8 mouse cellular contexts compared by ENCODE assay signal in genomic region chr10:127288328-127288799, GRCm38 (mm10). TPM values are rescaled to one million over a fixed set of nuclear protein-coding genes. Genes with fewer than 3 reads are reported as not detected.
DNase-seq lines count a peak whose midpoint lies in the region; ATAC-seq and TF ChIP-seq lines count a peak whose summit lies in the region.

No protein-coding gene starts in this region.

- intact Hi-C loops in left cerebral cortex, postnatal 25 days (cut with DNase I) = loop anchor here (1.0 kb wide), 1 partner anchor 22 kb away; the partner anchor contains the start of gene Dctn2

- H3K27ac ChIP-seq in forebrain, embryonic 11.5 days (ENCODE audit: low read depth, low read length) = peak overlapping the region; percentile 96
- H3K27ac ChIP-seq in intestine, embryonic 14.5 days (ENCODE audit: low read depth) = peak overlapping the region; percentile 97
- H3K27ac ChIP-seq in lung, postnatal 0 days (ENCODE audit: low read length) = peak overlapping the region; percentile 97
- peak overlapping the region; percentile 98 for H3K27ac ChIP-seq in stomach, embryonic 14.5 days (ENCODE audit: low read length)

- TF ChIP-seq EP300 in lung, postnatal 0 days (IDR thresholded peaks at IDR 0.05) = no peak

- H3K27me3 ChIP-seq in forebrain, embryonic 11.5 days (ENCODE audit: control insufficient read depth, insufficient read depth, low read length) = no peaks in the 10 kb centered on the region
- no peaks in the 10 kb centered on the region for H3K27me3 ChIP-seq in intestine, embryonic 14.5 days (replicated peaks; ENCODE audit: control insufficient read depth, insufficient read depth, low read length)
- no peaks in the 10 kb centered on the region for H3K27me3 ChIP-seq in lung, postnatal 0 days (replicated peaks; ENCODE audit: insufficient read depth, low read length)
- H3K27me3 ChIP-seq in stomach, embryonic 14.5 days (ENCODE audit: control insufficient read depth, insufficient read depth, low read length) = no peaks in the 10 kb centered on the region

- H3K9me3 ChIP-seq in forebrain, embryonic 11.5 days (ENCODE audit: control insufficient read depth, low read length) = no peaks in the 10 kb centered on the region
- no peaks in the 10 kb centered on the region for H3K9me3 ChIP-seq in intestine, embryonic 14.5 days (ENCODE audit: control insufficient read depth, low read length)
- H3K9me3 ChIP-seq in lung, postnatal 0 days (ENCODE audit: low read length) = no peaks in the 10 kb centered on the region
- H3K9me3 ChIP-seq in stomach, embryonic 14.5 days (ENCODE audit: control insufficient read depth, low read depth, low read length) = no peaks in the 10 kb centered on the region

- H3K4me2 ChIP-seq in forebrain, embryonic 11.5 days (ENCODE audit: low read depth, low read length, severe bottlenecking) = peak overlapping the region; percentile 90
- H3K4me2 ChIP-seq in intestine, embryonic 14.5 days (ENCODE audit: low read length) = peak overlapping the region; percentile 91
- H3K4me2 ChIP-seq in lung, postnatal 0 days (replicated peaks; ENCODE audit: low read depth, low read length) = peak overlapping the region; percentile 65
- peak overlapping the region; percentile 96 for H3K4me2 ChIP-seq in stomach, embryonic 14.5 days (replicated peaks; ENCODE audit: low read depth, low read length)

- peak overlapping the region; percentile 65 for H3K9ac ChIP-seq in forebrain, embryonic 11.5 days (ENCODE audit: low read length)
- H3K9ac ChIP-seq in intestine, embryonic 14.5 days (ENCODE audit: low read length) = peak overlapping the region; percentile 77
- peak overlapping the region; percentile 68 for H3K9ac ChIP-seq in lung, postnatal 0 days (replicated peaks; ENCODE audit: low read depth)
- peak overlapping the region; percentile 54 for H3K9ac ChIP-seq in stomach, embryonic 14.5 days (replicated peaks; ENCODE audit: low read depth, low read length)

- WGBS in forebrain, embryonic 11.5 days = 1% methylated on average over 23 of the region's 28 CpGs
- 1% methylated on average over 15 of the region's 28 CpGs for WGBS in intestine, embryonic 14.5 days
- 0% methylated on average over 15 of the region's 28 CpGs for WGBS in lung, postnatal 0 days
- 2% methylated on average over 28 of the region's 28 CpGs for WGBS in stomach, embryonic 14.5 days

- peak; percentile 40 to 49 for DNase-seq in left cerebral cortex, postnatal 25 days (ENCODE audit: low spot score in 2 of 2)
- no peak for DNase-seq in left cerebral cortex, adult 18-20 months (ENCODE audit: low spot score in 2 of 2)
- peak; percentile 66 for DNase-seq in ZHBTc4 (ENCODE audit: low read depth, low spot score)
- DNase-seq in forebrain, embryonic 11.5 days (ENCODE audit: low spot score) = no peak
- no peak for DNase-seq in intestine, embryonic 14.5 days (ENCODE audit: low spot score)
- peak; percentile 85 for DNase-seq in lung, postnatal 0 days (ENCODE audit: low spot score)

- TF ChIP-seq CTCF in lung, postnatal 0 days (IDR thresholded peaks at IDR 0.05) = no peak

- H3K36me3 ChIP-seq in forebrain, embryonic 11.5 days (ENCODE audit: control insufficient read depth, insufficient read depth, low read length) = peaks cover 8% of the 10 kb centered on the region; the same call in 1 of the 2 replicates
- H3K36me3 ChIP-seq in intestine, embryonic 14.5 days (ENCODE audit: control insufficient read depth, insufficient read depth, low read length) = peaks cover 41% of the 10 kb centered on the region
- peaks cover 24% of the 10 kb centered on the region for H3K36me3 ChIP-seq in lung, postnatal 0 days (ENCODE audit: insufficient read depth, low read length)
- H3K36me3 ChIP-seq in stomach, embryonic 14.5 days (ENCODE audit: control insufficient read depth, insufficient read depth, low read length) = peaks cover 44% of the 10 kb centered on the region

- H3K4me1 ChIP-seq in forebrain, embryonic 11.5 days (replicated peaks; ENCODE audit: control insufficient read depth, insufficient read depth, low read length) = peaks cover 21% of the 10 kb centered on the region
- H3K4me1 ChIP-seq in intestine, embryonic 14.5 days (replicated peaks; ENCODE audit: control insufficient read depth, insufficient read depth, low read length) = peaks cover 41% of the 10 kb centered on the region
- H3K4me1 ChIP-seq in lung, postnatal 0 days (ENCODE audit: insufficient read depth, low read depth, low read length) = peaks cover 24% of the 10 kb centered on the region
- H3K4me1 ChIP-seq in stomach, embryonic 14.5 days (ENCODE audit: control insufficient read depth, insufficient read depth, low read length) = peaks cover 49% of the 10 kb centered on the region

- H3K4me3 ChIP-seq in forebrain, embryonic 11.5 days (ENCODE audit: low read depth, low read length) = peak overlapping the region; percentile 49
- peak overlapping the region; percentile 78 for H3K4me3 ChIP-seq in intestine, embryonic 14.5 days (ENCODE audit: low read depth, low read length)
- H3K4me3 ChIP-seq in lung, postnatal 0 days (ENCODE audit: low read depth, low read length) = peak overlapping the region; percentile 74
- H3K4me3 ChIP-seq in stomach, embryonic 14.5 days (ENCODE audit: low read depth, low read length) = peak overlapping the region; percentile 64

- ATAC-seq in forebrain, embryonic 11.5 days (replicated peaks; ENCODE audit: low FRiP score) = peak; percentile 1
- peak; percentile 10 for ATAC-seq in intestine, embryonic 14.5 days (replicated peaks; ENCODE audit: low FRiP score, low TSS enrichment, low read depth)
- ATAC-seq in lung, postnatal 0 days = peak; percentile 7
- peak; percentile 19; the same call in 1 of the 2 replicates for ATAC-seq in stomach, embryonic 14.5 days (ENCODE audit: insufficient number of reproducible peaks, insufficient read depth, low FRiP score, low read depth)
- no peak for ATAC-seq in inflammation-experienced regulatory T-cells, adult 6 months

RNA-seq across cellular contexts. Expression of gene Mbd6, which starts 0.5 kb away (rescaled TPM):
- total RNA-seq in left cerebral cortex, postnatal 25 days (2021) = 10 to 100 TPM; 32.2 to 38.9 TPM
- total RNA-seq in left cerebral cortex, adult 18-20 months (2021) = 10 to 100 TPM; 43.5 to 46.3 TPM
- polyA plus RNA-seq in forebrain, embryonic 11.5 days (2014; fragmentation: Nextera tagmentation; extraction: Ambion mirVana) = 22.6 and 24.0 TPM in 2 replicates
- polyA plus RNA-seq in intestine, embryonic 14.5 days (2014; fragmentation: Nextera tagmentation; extraction: Ambion mirVana) = 19.2 and 20.6 TPM in 2 replicates
- 13.5 and 14.2 TPM in 2 replicates for polyA plus RNA-seq in lung, postnatal 0 days (2015; fragmentation: Nextera tagmentation; extraction: Ambion mirVana)
- polyA plus RNA-seq in stomach, embryonic 14.5 days (2014; fragmentation: Nextera tagmentation; extraction: Ambion mirVana) = 22.2 and 23.2 TPM in 2 replicates
- 10 to 100 TPM in 1 of 3 experiments, 1 to 10 TPM in 2; 4.0 to 11.8 (median 6.4) TPM for polyA plus RNA-seq in inflammation-experienced regulatory T-cells, adult 6 months (2017; shearing (Covaris generic))

RNA-seq across cellular contexts. Expression of gene Dctn2, which starts 22.2 kb away (rescaled TPM):
- total RNA-seq in left cerebral cortex, postnatal 25 days (2021) = 100 to 1,000 TPM; 262 to 278 TPM
- total RNA-seq in left cerebral cortex, adult 18-20 months (2021) = 100 to 1,000 TPM; 260 TPM
- polyA plus RNA-seq in forebrain, embryonic 11.5 days (2014; fragmentation: Nextera tagmentation; extraction: Ambion mirVana) = 202 and 207 TPM in 2 replicates
- polyA plus RNA-seq in intestine, embryonic 14.5 days (2014; fragmentation: Nextera tagmentation; extraction: Ambion mirVana) = 157 and 166 TPM in 2 replicates
- polyA plus RNA-seq in lung, postnatal 0 days (2015; fragmentation: Nextera tagmentation; extraction: Ambion mirVana) = 198 and 204 TPM in 2 replicates
- 161 and 177 TPM in 2 replicates for polyA plus RNA-seq in stomach, embryonic 14.5 days (2014; fragmentation: Nextera tagmentation; extraction: Ambion mirVana)
- polyA plus RNA-seq in inflammation-experienced regulatory T-cells, adult 6 months (2017; shearing (Covaris generic)) = 10 to 100 TPM; 54.0 to 61.1 (median 56.9) TPM

RNA-seq across cellular contexts. Expression of gene Mars, which starts 23.2 kb away (rescaled TPM):
- total RNA-seq in left cerebral cortex, postnatal 25 days (2021) = 10 to 100 TPM; 56.0 to 57.1 TPM
- total RNA-seq in left cerebral cortex, adult 18-20 months (2021) = 10 to 100 TPM; 53.3 to 57.9 TPM
- polyA plus RNA-seq in forebrain, embryonic 11.5 days (2014; fragmentation: Nextera tagmentation; extraction: Ambion mirVana) = 191 and 195 TPM in 2 replicates
- 123 and 124 TPM in 2 replicates for polyA plus RNA-seq in intestine, embryonic 14.5 days (2014; fragmentation: Nextera tagmentation; extraction: Ambion mirVana)
- polyA plus RNA-seq in lung, postnatal 0 days (2015; fragmentation: Nextera tagmentation; extraction: Ambion mirVana) = 61.1 and 63.1 TPM in 2 replicates
- 96.9 and 107 TPM in 2 replicates for polyA plus RNA-seq in stomach, embryonic 14.5 days (2014; fragmentation: Nextera tagmentation; extraction: Ambion mirVana)
- polyA plus RNA-seq in inflammation-experienced regulatory T-cells, adult 6 months (2017; shearing (Covaris generic)) = 10 to 100 TPM; 20.7 to 28.9 (median 21.3) TPM

RNA-seq across cellular contexts. Expression of gene Kif5a, which starts 25.2 kb away (rescaled TPM):
- 100 to 1,000 TPM; 934 to 952 TPM for total RNA-seq in left cerebral cortex, postnatal 25 days (2021)
- 1,000 to 10,000 TPM; 1,032 to 1,108 TPM for total RNA-seq in left cerebral cortex, adult 18-20 months (2021)
- polyA plus RNA-seq in forebrain, embryonic 11.5 days (2014; fragmentation: Nextera tagmentation; extraction: Ambion mirVana) = 21.7 and 23.6 TPM in 2 replicates
- 9.2 and 10.6 TPM in 2 replicates for polyA plus RNA-seq in intestine, embryonic 14.5 days (2014; fragmentation: Nextera tagmentation; extraction: Ambion mirVana)
- 0.12 and 0.25 TPM in 2 replicates for polyA plus RNA-seq in lung, postnatal 0 days (2015; fragmentation: Nextera tagmentation; extraction: Ambion mirVana)
- 7.7 and 7.8 TPM in 2 replicates for polyA plus RNA-seq in stomach, embryonic 14.5 days (2014; fragmentation: Nextera tagmentation; extraction: Ambion mirVana)
- polyA plus RNA-seq in inflammation-experienced regulatory T-cells, adult 6 months (2017; shearing (Covaris generic)) = under 1 TPM in 2 of 3 experiments, not detected in 1; 0.16 to 0.19 TPM

RNA-seq across cellular contexts. Expression of gene Arhgap9, which starts 33.4 kb away (rescaled TPM):
- 1 to 10 TPM in 1 of 2 experiments, under 1 TPM in 1; 0.99 to 1.1 TPM for total RNA-seq in left cerebral cortex, postnatal 25 days (2021)
- 1 to 10 TPM; 1.1 TPM for total RNA-seq in left cerebral cortex, adult 18-20 months (2021)
- 0.88 and 1.7 TPM in 2 replicates for polyA plus RNA-seq in forebrain, embryonic 11.5 days (2014; fragmentation: Nextera tagmentation; extraction: Ambion mirVana)
- polyA plus RNA-seq in intestine, embryonic 14.5 days (2014; fragmentation: Nextera tagmentation; extraction: Ambion mirVana) = 4.2 and 4.4 TPM in 2 replicates
- 8.5 TPM in 2 replicates for polyA plus RNA-seq in lung, postnatal 0 days (2015; fragmentation: Nextera tagmentation; extraction: Ambion mirVana)
- 3.2 and 3.9 TPM in 2 replicates for polyA plus RNA-seq in stomach, embryonic 14.5 days (2014; fragmentation: Nextera tagmentation; extraction: Ambion mirVana)
- polyA plus RNA-seq in inflammation-experienced regulatory T-cells, adult 6 months (2017; shearing (Covaris generic)) = 100 to 1,000 TPM in 2 of 3 experiments, 10 to 100 TPM in 1; 91.9 to 112 (median 108) TPM

Comparison
In these comparisons a context has a peak if more than half of its experiments do, and no peak if none do; other contexts are left out.
1. DNase-seq: peak in left cerebral cortex, postnatal 25 days (2 of 2), ZHBTc4 (single experiment) and lung, postnatal 0 days (single experiment); none in left cerebral cortex, adult 18-20 months (0 of 2), forebrain, embryonic 11.5 days (single experiment) and intestine, embryonic 14.5 days (single experiment).
2. Peak in every context shown above with its lines, with median percentiles within 50 percentile points of each other: H3K27ac ChIP-seq, H3K4me2 ChIP-seq, H3K4me3 ChIP-seq and H3K9ac ChIP-seq.